Mouse (Mus musculus) lung, postnatal 4 days (tissue): ENCODE results near the gene Cbr2.

Experiments used
- DNase-seq, 2 experiments: peaks; one replicate each; pipeline ENCODE4 v3.0.0; 2021

Cbr2 gene

GRCm38 (mm10) chr11:120710672-120711071, 21.2 kb downstream of the Cbr2 start:
- no peak for DNase-seq

GRCm38 (mm10) chr11:120709551-120709950, 22.4 kb downstream of the Cbr2 start:
- no peak for DNase-seq

- DNase-seq: no peak
These were observed 23.9 kb downstream of the Cbr2 start for GRCm38 (mm10) chr11:120707969-120708368.

- DNase-seq: no peak
These were observed 24.7 kb downstream of the Cbr2 start for GRCm38 (mm10) chr11:120707225-120707624.

- no peak for DNase-seq
These were observed 25.8 kb downstream of the Cbr2 start for GRCm38 (mm10) chr11:120706120-120706519.

- peak; percentile 60 to 84 for DNase-seq
These were observed 27.2 kb downstream of the Cbr2 start for GRCm38 (mm10) chr11:120704486-120705325.

- DNase-seq: peak in 1 of 2 experiments; percentile 73
These were observed 28.0 kb downstream of the Cbr2 start for GRCm38 (mm10) chr11:120703696-120704454.

GRCm38 (mm10) chr11:120697741-120698140, 34.2 kb downstream of the Cbr2 start:
- peak; percentile 45 to 81 for DNase-seq

- no peak for DNase-seq
These were observed 35.3 kb downstream of the Cbr2 start for GRCm38 (mm10) chr11:120696568-120696967.

GRCm38 (mm10) chr11:120695641-120696040, 36.3 kb downstream of the Cbr2 start:
- DNase-seq: no peak

- DNase-seq: peak; percentile 58 to 84
These were observed 36.7 kb downstream of the Cbr2 start for GRCm38 (mm10) chr11:120695184-120695583.

GRCm38 (mm10) chr11:120693461-120693860, 38.5 kb downstream of the Cbr2 start:
- DNase-seq: no peak

- DNase-seq: no peak
These were observed 39.4 kb downstream of the Cbr2 start for GRCm38 (mm10) chr11:120692471-120693011.

- no peak for DNase-seq
These were observed 42.5 kb downstream of the Cbr2 start for GRCm38 (mm10) chr11:120689365-120689764.

- DNase-seq: peak; percentile 67 to 89
These were observed 45.2 kb downstream of the Cbr2 start for GRCm38 (mm10) chr11:120686650-120687272.

- DNase-seq: peak; percentile 40 to 77
These were observed 47.3 kb downstream of the Cbr2 start for GRCm38 (mm10) chr11:120684660-120685059.

- no peak for DNase-seq
These were observed 47.8 kb downstream of the Cbr2 start for GRCm38 (mm10) chr11:120684086-120684485.

- DNase-seq: no peak
These were observed 48.4 kb downstream of the Cbr2 start for GRCm38 (mm10) chr11:120683536-120683935.

- no peak for DNase-seq
These were observed 49.2 kb downstream of the Cbr2 start for GRCm38 (mm10) chr11:120682683-120683082.

- DNase-seq: peak in 1 of 2 experiments; percentile 43
These were observed 52.0 kb downstream of the Cbr2 start for GRCm38 (mm10) chr11:120679909-120680308.
